Mouse (Mus musculus): ENCODE data around the gene Rbms3. TPM values are rescaled to one million over a fixed set of nuclear protein-coding genes. Genes with fewer than 3 reads are reported as not detected.

Gene Rbms3
- total RNA-seq, 2 experiments from 2014 or later: 47.3 to 59.2 TPM

DNA sequence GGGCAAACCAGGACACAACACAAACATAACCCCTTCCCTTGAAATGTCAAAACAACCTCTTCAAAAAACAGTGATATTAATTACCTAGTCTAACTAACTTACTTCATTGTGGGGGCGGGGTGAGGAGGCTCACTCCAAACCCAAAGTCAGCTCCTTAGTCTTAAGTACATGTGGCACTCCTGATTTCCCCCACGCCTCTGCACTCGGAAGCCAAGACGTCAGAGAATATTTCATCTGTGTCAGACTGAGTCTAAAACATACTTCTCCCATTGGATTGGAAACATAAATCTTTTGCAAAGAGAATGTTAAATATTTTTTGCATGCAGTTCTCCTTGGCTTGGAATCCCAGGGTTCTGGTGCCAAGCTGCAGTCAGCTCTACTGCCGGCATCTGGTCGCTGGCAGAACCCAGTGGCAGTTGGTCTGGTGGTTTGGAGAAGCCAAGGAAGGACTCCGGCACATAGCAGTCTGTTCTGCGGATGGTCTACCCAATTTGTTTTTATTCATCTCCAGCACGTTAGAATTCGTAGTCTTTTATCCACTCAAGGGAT, 512.5 kb downstream of the Rbms3 start:
- no peak for DNase-seq (ENCODE audit: low spot score in 2 of 2)

DNA sequence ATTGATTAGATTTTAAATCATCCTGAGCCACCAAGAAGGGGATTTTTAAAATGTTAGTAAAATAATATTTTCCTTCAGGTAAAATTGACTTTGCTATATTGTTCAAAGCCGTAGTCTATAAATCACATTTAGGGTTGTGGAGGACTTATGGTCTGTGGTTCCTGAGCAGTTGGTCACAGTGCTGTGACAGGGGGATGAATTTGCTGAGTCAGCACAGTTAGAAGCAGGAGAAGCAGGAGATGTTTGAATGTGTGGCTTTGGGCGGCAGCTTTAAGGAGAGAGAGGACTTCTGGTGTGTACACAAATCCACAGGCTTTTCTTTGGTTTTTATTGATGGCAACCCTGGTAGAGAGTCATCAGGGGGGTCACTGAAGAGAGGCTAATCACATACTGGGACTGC, 514.1 kb downstream of the Rbms3 start:
- DNase-seq (ENCODE audit: low spot score in 2 of 2): no peak

DNA sequence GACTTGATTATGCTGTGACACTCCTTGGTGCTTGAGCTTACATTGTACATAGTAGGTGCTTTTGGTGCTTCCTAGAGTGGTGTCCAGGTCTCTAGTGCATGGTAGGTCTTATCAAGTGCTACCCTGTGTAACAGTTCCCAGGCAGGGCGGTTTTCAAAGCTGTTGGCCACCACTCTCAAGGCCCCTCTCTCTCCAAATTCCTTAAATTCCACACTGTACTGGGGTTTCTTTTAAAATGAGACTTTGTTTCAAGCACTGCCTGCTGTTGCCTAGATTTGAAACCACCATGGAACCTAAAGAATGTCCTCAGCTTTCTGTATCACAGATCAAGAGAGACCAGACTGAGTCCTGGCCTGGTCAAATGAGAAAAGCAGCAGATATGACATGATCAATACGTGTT, 516.1 kb downstream of the Rbms3 start:
- no peak for DNase-seq (ENCODE audit: low spot score in 2 of 2)

DNA sequence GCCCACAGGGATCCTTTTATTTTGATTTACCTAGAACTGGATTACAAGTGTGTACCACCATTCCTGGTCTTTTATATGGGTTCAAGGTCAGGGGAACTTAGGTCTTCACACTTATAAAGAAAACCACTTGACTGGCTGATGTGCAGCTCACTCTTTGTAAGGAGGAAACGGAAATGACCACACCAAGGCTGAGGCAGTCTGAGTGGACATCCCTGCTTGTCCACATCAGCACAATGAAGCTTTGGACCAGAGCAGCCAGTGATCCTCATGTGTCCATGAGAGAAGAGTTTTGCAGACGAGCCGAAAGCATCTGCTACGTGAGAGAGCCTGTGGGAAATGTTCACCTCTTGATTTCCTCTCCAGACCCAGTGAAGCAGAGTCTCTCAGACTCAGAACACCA, 521.8 kb downstream of the Rbms3 start:
- no peak for DNase-seq (ENCODE audit: low spot score in 2 of 2)

- no peak for DNase-seq (ENCODE audit: low spot score in 2 of 2)
These were observed 527.3 kb downstream of the Rbms3 start for GRCm38 (mm10) chr9:117102198-117102930.

GRCm38 (mm10) chr9:117100181-117100580, 529.5 kb downstream of the Rbms3 start:
- DNase-seq (ENCODE audit: low spot score in 2 of 2): no peak

DNA sequence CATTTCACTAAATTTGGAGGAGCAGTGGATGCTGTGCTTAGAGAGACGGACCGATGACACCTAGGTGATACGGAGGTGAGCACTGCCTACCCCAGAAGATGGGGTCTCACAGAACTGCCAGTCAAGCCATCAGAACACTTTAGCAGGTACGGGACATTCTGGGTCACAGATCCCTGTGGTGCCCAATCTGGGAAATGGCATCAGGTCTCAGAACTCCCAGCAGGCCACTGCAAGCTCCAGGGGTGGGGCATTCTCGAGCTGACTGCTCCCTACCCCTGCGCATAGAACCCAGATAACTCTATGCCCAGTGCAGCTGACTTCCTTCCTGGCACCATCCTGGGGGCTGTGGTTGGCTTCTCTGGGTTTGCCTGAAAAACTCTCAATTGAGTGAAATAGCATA, 536.2 kb downstream of the Rbms3 start:
- DNase-seq (ENCODE audit: low spot score in 2 of 2): no peak

GRCm38 (mm10) chr9:117092177-117092555, 537.5 kb downstream of the Rbms3 start:
- no peak for DNase-seq (ENCODE audit: low spot score in 2 of 2)

- no peak for DNase-seq (ENCODE audit: low spot score in 2 of 2)
These were observed 538.2 kb downstream of the Rbms3 start for GRCm38 (mm10) chr9:117091253-117092176.

GRCm38 (mm10) chr9:117089409-117090147, 540.1 kb downstream of the Rbms3 start:
- no peak for DNase-seq (ENCODE audit: low spot score in 2 of 2)

DNA sequence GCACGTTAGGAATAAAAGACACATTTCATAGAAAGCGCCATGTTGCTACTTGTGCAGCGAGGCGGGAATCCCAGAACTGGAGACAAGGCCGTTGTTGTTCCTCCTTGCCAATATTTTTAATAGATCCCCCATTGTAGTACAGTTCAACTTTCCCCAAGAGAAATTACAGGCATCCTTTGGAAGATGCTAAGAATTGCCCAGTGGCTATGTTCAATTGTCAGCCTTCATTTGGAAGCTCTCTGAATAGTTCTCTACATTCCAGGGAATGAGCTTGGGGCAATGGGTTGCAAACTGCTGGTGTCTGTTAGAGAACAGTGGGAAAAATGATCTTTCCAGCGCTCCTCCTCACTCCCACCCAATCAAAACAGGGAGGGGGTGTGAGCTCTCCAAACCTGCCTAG, 541.4 kb downstream of the Rbms3 start:
- no peak for DNase-seq (ENCODE audit: low spot score in 2 of 2)

DNA sequence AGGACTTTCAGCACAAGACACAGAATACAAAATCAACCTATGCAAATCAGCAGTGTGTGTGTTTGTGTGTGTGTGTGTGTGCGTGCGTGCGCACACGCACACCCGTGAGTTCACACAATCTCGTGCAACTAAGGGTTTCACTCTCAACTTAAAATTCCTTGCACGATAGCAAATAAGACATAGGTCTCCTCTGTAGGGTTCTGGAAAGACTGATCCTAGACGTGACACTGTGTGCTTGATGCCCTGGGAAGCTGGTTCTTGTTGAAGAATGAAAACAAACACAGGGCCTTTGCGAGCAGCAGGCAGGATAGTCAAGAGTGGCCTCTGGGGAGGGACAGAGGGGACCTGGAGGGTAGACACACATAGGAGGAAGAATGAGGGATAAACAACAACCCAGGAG, 544.0 kb downstream of the Rbms3 start:
- DNase-seq (ENCODE audit: low spot score in 2 of 2): no peak

DNA sequence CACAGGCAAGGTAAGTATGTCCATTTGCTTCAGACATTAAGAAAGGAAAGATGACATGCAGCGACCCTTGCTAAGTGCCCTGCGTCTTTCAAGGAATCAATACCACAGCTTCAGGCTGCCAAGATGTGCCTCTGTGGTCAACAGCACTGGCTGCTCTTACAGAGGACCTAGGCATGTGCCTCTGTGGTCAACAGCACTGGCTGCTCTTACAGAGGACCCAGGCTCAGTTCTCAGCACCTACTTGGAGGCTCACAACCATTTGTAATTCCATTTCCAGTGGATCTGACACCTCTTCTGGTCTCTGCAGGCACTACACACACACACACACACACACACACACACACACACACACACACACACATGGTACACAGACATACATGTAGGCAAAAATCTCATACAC, 545.2 kb downstream of the Rbms3 start:
- no peak for DNase-seq (ENCODE audit: low spot score in 2 of 2)

GRCm38 (mm10) chr9:117079471-117079870, 550.2 kb downstream of the Rbms3 start:
- no peak for DNase-seq (ENCODE audit: low spot score in 2 of 2)

GRCm38 (mm10) chr9:117077548-117077947, 552.2 kb downstream of the Rbms3 start:
- DNase-seq (ENCODE audit: low spot score in 2 of 2): no peak

DNA sequence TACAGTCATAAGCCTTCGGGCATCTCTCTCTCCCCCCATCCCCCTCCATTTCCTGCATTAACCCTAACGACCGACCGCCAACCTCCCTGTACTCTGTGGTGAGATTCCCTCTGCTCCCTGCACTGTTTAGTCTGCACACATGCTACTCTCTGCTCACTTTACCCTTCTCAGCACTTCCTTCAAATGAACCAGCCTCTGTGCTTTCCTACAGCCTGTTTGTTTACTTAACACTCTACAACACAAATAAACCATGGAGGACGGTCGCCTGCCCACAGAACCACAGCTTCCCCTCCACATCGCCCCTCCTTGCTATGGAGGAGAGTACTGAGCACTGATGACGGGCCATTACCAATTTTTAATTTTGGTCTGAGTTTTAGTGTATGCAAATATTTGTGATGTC, 552.9 kb downstream of the Rbms3 start:
- no peak for DNase-seq (ENCODE audit: low spot score in 2 of 2)

DNA sequence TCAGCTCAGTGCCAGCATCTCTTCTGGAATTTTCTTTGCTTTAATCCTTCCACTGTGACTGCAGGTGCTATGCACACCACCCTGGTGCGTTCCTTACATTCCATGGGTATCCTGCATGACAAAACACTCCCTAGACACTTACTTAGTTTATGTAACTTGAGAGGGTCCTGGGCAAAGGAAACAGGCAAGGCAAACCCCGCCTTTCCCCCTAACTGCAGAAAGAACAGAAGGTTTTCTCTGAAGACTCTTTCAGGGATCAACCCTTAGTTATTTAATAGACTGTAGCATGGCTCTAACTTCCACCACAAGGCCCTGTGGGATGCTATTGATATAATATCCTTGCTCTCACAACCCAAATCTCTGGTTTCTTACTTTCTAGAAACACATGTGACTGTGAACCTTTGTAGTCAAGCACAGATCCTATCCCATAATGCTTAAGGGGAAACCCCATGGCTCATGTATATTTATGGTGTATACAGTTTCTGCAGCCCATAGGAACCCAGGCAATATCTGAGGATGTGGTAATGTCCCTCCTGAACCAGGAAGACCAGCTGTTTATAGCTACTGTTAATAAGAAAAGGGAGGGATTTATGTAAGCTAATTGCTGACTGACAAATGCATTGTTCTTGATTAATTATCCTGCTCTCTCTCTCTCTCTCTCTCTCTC, 557.1 kb downstream of the Rbms3 start:
- no peak for DNase-seq (ENCODE audit: low spot score in 2 of 2)

- no peak for DNase-seq (ENCODE audit: low spot score in 2 of 2)
These were observed 559.1 kb downstream of the Rbms3 start for GRCm38 (mm10) chr9:117070616-117071015.

DNA sequence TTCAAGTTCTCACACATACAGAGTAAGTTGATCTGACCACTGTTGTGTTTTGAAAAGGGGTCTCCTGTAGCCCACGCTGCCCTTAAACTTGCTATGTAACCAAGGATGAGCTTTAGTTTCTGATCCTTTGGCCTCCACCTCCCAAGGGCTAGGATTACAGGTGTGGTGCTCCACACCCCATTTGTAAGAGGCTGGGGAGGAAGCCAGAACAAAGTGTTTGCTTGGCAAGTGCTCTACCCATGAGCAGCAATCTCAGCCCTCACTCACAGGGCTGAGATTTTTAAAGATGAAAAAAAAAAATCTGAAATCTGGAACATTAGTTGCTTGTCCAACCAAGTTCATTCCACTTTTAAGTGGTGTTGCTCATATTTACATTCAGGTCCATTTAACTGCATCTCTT, 560.5 kb downstream of the Rbms3 start:
- DNase-seq (ENCODE audit: low spot score in 2 of 2): no peak

- no peak for DNase-seq (ENCODE audit: low spot score in 2 of 2)
These were observed 561.9 kb downstream of the Rbms3 start for GRCm38 (mm10) chr9:117067703-117068419.
